Mouse (Mus musculus) lung, postnatal 14 days (tissue): ENCODE measurements around the gene Dcdc2c.
A peak's percentile ranks its signal among the peaks of the same experiment; 100 is the strongest.

Experiments
- DNase-seq: peaks from one replicate; pipeline ENCODE4 v3.0.0; 2021

Gene Dcdc2c

GRCm38 (mm10) chr12:28436536-28436935 lies 115.7 kb downstream of the Dcdc2c start:
- DNase-seq = no peak

DNA sequence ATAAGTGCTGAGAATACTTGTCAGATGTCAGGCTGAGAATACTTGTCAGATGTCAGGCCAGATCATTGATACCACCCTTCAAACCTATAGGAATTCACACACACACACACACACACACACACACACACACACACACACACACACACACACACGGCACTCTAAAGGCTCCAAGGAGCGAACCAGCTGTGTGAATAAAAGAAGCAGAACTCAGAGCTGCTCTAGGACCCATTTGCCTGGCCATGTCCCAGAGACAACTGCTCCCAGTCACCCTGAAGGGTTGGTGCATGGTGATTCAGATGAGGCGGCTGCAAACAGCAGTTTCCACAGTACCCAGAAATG lies 119.5 kb downstream of the Dcdc2c start:
- DNase-seq = no peak

GRCm38 (mm10) chr12:28431832-28432728 lies 120.1 kb downstream of the Dcdc2c start:
- DNase-seq = peak; percentile 68

DNA sequence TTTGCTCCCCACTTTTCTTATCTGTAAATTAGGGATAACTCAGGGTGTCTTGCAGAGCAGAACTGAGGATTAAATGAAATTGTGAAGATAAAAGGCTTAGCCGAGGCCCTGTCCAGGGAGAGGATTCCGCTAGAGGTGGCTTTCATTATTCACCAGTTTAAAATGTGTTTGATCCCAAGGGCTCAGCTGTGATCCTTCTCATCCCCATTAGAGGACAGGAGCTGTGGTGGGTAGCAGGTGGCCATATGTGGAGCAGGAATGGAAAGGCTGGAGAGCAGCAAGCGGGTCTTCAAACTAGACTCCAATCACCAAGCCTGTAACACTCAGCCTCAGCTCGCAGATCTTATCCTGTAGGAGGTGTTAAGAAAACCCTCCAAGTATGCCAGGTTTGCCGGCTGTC lies 122.3 kb downstream of the Dcdc2c start:
- no peak for DNase-seq

DNA sequence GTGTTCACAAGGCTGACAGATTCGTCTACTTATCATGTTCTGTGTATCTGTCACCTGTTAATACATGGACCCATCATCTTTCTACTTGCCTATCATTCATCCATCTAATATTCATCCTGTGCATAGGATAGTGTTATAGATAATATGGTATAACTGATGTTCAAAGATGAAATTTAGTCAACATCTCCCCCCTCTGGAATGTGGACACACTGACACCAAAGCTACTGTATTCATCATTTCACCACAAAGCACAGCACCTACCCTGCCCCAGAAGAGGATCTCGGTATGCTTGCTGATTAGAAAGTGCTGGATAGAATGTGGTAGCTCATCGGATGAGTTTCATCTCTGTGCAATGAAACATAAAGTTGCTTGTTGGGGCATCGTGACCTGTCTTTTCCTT lies 135.2 kb downstream of the Dcdc2c start:
- DNase-seq = no peak

DNA sequence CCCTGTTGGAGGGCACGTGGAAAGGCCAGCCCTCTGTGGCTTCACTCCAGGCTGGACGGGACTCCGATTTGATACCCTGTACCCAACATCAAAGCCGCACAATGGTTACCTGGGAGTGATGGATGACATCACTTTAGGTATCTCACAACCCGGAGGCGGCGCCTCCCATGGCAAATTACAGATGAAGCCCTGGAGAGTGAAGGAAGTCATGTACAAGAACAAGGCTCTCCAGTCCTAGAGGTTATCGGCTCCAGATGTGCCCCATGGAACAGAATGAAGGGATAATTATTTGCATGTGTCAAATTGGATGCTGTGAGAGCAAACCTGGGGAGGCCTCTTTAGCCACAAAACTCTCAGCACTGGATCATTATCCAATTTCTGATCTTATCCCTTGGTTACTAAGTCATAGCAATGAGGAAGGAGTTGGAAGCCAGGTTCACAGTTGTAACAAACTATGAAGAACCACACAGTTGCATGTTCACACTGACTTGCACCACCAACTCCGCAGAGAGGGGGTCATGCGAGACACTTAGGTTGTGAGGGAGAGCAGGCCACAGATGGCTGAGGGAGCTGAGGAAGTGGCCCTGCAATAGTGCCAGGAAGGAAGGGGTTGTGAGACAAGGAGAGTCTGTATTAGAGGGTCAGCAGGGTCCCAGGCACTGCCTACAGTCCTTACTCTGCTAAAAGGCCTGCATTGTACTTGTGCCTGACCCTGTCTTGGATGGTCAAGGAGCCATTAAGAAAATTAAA lies 144.4 kb downstream of the Dcdc2c start:
- no peak for DNase-seq

GRCm38 (mm10) chr12:28402256-28402655 lies 149.9 kb downstream of the Dcdc2c start:
- DNase-seq = no peak

GRCm38 (mm10) chr12:28401372-28401771 lies 150.8 kb downstream of the Dcdc2c start:
- DNase-seq = no peak

DNA sequence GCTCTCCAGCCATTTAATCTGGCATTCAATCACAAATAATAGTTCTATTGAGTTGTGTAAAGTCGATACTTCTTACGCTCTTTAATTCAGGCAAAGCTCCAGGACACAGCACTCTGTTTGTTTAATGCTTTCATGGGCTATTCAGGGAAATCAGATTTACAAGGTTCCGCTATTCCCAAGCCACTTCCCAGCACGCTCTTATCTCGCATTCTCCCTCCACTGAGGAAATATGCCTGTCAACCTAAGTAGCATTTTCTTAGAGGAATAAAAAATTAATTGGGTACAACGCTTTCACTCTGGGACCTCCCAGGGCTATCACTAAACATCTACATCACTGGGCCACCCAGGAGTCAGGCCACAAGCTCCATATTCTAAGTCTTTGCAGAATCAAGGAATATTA lies 160.1 kb downstream of the Dcdc2c start:
- DNase-seq = no peak
